In genomic region chr11:93039325-93039724, GRCm38 (mm10) we compare ENCODE assay signal across 18 mouse cellular contexts.
DNase-seq lines count a peak whose midpoint lies in the region; ATAC-seq lines count a peak whose summit lies in the region.
"Had no signal": no experiment of that assay in that cellular context is flagged by ENCODE, and none has a peak within 500 bp of the region (broad histone marks: within the 10 kb centered on the region; RNA-seq: fewer than 3 reads in every experiment).

No protein-coding gene starts in this region.

- no peak for DNase-seq in frontal cortex, postnatal 36 days (ENCODE audit: low spot score in 2 of 2)
- DNase-seq in brain, adult 2 months (ENCODE audit: low read depth, low spot score), result peak; percentile 42
- DNase-seq in embryo, embryonic 10.5 days (ENCODE audit: low spot score), result no peak
- DNase-seq: adrenal gland, adult 2 months; adrenal gland, adult 8-10 months; adrenal gland, postnatal 10 days; adrenal gland, postnatal 14 days; adrenal gland, postnatal 25 days; adrenal gland, postnatal 36 days; B cell, adult 2 months; cerebellum, adult 11 months; cerebellum, adult 11-12 months; cerebellum, adult 18-20 months; cerebellum, adult 2 months had no signal

- peak; percentile 76 for ATAC-seq in frontal cortex, adult (ENCODE audit: low TSS enrichment)
- ATAC-seq: activated CD4-positive, CD25-positive, alpha-beta regulatory T cell, adult 4 months; CD4-positive, CD25-positive, alpha-beta regulatory T cell, adult 4 months; Patski had no signal
